Mouse (Mus musculus): ENCODE measurements at regions not wholly inside any gene's neighbourhood (a gene's known extent, or its start where the extent isn't known, plus 50 kb on each side); places are given as distances from the start of the nearest gene placed in this dataset.

DNA sequence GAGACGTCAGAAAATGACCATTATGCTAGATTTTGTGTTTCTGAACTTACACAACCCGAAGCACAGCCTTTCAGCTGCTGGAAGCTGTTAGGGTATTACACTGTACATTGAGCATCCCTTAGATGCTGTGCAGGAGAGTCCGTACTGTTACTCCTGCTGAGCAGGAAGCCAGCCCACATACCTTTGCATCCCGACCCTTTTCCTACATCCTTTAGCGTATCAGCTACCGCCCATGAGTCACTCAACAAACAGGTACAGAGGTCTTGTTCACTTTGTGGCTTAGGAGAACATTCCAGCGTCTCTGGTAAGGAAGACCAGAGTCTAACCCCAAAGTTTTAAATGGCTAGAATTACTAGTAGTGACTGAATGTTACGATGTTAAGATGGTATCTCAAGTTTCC, 311.4 kb upstream of the Pitrm1 start:
- DNase-seq (ENCODE audit: extremely low spot score in 1 of 2, low spot score in 2 of 2): no peak
- intact Hi-C loops (cut with DNase I): no loop called here

DNA sequence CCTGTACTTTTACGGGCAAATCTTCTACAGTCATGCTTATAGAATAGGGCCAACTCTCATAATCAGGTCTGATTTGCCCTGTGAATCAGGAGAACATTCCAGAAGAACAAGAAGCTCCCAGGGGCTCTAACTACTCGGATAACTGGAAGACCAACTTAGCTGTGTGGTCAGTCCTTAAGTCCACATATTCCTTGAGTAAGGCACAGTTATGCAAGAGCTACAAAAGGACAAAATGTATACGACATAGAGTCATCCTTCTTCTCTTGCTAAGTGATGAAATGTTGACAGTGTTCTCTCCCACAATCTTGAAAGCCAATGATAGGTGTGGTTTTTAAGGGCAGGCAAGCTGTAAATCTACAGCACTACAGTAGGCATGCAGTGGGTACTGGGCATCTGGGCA, 310.7 kb upstream of the Pitrm1 start:
- DNase-seq (ENCODE audit: extremely low spot score in 1 of 2, low spot score in 2 of 2): no peak
- intact Hi-C loops (cut with DNase I): no loop called here

GRCm38 (mm10) chr13:6240855-6241254, 307.1 kb upstream of the Pitrm1 start:
- no peak for DNase-seq (ENCODE audit: extremely low spot score in 1 of 2, low spot score in 2 of 2)
- intact Hi-C loops (cut with DNase I): no loop called here

DNA sequence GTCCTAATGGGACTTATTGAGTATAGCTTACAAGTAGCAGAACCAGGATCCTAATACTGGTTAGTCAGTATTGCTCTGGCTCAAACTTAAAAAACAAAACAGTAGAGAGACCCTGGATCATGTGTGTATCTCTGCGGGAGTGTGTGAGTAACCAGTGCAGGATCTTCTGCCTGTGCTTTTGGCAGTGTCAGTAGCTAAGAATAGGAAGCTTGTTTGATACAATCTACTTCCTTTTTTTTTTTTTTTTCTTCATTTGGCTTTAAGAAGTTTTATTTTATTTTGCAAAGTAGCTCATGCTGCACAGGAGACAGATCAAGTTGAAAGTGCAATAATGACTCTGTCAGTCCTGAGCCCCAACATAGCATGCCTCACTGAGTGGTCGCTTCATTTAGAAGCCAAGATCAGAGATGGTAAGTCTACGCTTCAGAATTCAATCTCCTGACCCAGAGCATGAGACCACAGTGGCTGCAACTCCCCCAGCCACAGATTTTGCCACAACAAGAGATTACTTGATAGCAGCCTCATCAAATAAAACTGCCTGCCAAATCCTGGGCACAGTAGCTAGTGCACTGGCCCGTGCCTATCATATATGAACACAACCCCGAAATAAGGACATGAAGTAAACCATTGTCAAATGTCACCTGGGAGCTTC, 306.4 kb upstream of the Pitrm1 start:
- intact Hi-C loops (cut with DNase I): no loop called here
- no peak for DNase-seq (ENCODE audit: extremely low spot score in 1 of 2, low spot score in 2 of 2)

GRCm38 (mm10) chr13:6250106-6250505, 297.8 kb upstream of the Pitrm1 start:
- intact Hi-C loops (cut with DNase I): no loop called here
- DNase-seq (ENCODE audit: extremely low spot score in 1 of 2, low spot score in 2 of 2): no peak

DNA sequence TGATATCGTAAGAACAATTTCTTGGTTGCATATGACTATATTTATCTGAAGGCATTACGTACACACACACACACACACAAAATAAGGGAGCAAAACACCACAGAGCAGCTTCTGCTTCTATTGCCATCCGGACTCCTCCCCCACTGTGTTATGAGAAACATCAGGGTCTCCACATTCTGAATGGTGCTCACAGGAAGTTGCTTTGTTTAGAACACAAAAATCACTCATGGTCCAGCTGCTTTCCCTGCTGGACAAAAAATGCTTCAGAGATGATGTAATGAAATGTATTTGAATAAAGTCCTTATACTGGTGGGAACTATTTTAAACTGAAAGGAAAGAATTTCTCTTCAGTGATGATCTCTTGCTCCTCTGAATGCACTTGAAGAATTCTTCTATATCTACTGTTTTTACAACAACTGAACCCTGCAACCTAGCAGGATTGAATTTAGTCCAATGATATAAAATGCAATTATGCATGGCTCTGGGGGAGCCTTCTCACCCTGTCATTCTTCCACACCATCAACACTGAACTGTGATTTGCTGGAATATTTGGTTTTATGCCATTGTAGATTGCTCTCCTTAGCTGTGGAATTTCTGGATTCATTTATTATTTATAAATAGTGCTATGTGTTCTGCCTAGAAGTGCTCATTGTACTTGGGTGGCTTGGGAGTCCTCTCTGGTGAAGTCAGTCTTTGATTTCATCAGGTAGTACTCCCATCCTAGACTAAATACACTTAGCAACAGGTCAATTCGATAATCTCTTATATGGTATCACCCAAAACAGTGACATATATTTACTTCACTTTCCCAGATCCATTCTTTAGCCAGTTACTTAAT, 296.7 kb upstream of the Pitrm1 start:
- intact Hi-C loops (cut with DNase I): no loop called here
- peak; percentile 9 to 42 for DNase-seq (ENCODE audit: extremely low spot score in 1 of 2, low spot score in 2 of 2)

DNA sequence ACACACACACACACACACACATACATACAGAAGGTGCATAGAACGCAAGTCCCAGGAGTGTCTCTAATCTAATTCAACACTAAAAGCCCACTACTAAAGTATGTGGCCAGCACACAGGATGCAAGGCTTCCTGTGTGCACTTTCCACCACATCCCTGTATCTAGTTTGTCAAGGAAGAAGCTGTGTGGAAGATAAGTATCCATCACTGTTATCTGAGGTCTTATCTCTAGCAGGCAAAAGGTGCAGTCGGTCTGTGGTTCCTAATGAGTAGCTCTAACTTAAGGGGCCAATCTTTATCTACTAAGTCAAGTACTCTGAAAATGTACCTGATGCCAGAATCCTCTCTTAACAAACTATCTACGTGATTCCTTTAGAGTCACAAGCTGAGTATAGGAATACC, 295.8 kb upstream of the Pitrm1 start:
- intact Hi-C loops (cut with DNase I): no loop called here
- no peak for DNase-seq (ENCODE audit: extremely low spot score in 1 of 2, low spot score in 2 of 2)

- intact Hi-C loops (cut with DNase I): no loop called here
- DNase-seq (ENCODE audit: extremely low spot score in 1 of 2, low spot score in 2 of 2): no peak
Observed at GRCm38 (mm10) chr13:6255303-6255702, 292.6 kb upstream of the Pitrm1 start.

DNA sequence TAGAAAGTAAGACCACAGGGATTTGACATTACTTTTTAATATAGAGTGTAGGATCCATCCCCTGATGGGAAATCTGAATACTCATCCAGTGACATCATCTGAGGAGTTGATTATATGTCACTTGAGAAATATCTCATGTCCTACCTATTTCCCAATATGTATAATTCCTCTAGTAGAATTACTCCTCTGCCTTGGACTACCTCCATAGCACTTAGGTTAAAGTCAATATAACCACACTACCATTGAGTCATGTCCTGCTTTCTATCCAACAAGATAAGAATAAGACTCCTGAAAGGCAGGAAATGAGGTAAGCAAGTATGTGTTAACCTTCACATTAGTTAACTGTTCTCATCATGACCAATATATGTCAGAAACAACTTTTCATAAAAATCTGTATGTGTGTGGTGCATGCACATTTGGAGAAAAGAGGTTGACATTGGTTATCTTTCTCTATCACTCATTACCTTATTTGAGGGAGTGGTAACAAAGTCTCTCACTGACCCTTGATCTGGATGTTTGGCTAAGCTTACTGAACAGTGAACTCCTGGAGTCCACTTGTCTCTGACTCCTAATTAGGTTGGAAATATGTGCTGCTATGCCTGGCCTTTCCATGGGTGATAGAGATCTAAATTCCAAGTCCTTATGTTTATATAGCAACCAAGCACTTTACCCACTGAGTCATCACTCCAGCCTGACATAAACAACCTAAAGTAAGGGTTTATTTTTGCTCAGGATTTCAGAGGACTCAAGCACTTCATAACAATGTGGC, 292.0 kb upstream of the Pitrm1 start:
- intact Hi-C loops (cut with DNase I): no loop called here
- DNase-seq (ENCODE audit: extremely low spot score in 1 of 2, low spot score in 2 of 2): no peak

DNA sequence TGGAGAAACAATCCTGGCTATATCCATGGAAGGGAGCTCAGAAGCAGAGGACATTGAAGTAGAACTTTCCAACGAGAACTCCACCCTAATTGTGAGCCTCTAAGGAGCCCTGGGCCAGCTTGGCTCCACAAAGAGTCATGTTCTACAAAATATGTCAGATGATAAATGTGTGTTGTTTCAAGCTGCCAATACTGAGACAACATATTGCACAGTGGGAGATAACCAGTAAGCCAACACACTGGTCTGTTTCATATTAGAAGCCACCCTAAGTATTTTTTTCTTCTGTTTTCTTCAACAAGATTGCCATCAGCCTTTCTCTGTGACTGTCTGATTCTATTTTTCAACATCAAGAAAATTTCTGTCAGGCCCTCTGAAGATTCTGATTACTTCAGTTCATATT, 289.5 kb upstream of the Pitrm1 start:
- intact Hi-C loops (cut with DNase I): no loop called here
- DNase-seq (ENCODE audit: extremely low spot score in 1 of 2, low spot score in 2 of 2): no peak

DNA sequence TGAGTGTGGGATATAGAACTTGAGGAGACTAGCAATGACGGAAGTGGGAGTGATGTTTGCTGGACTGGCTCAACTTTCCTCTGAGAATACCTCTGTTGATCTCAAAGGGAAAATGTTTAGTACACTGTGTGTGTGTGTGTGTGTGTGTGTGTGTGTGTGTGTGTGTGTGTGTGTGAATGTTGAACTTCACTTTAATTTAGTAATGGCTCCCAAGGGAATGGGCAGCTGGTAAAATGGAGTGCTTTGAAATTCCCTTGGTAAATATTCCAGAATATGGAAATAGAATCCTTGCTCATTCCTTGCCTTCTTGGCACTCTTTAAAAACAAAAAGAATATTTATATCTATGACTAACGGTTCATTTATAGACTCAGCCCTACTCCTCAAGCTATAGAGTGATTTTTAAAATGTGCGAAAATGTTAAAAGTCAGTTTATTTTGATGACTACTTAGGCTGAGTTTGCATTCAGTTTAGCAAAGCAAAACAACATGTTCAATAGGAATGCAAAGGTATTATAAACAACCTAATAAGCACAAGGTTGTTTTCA, 287.6 kb upstream of the Pitrm1 start:
- DNase-seq (ENCODE audit: extremely low spot score in 1 of 2, low spot score in 2 of 2): no peak
- intact Hi-C loops (cut with DNase I): no loop called here

- no peak for DNase-seq (ENCODE audit: extremely low spot score in 1 of 2, low spot score in 2 of 2)
- intact Hi-C loops (cut with DNase I): no loop called here
Observed at GRCm38 (mm10) chr13:6261458-6261857, 286.5 kb upstream of the Pitrm1 start.

DNA sequence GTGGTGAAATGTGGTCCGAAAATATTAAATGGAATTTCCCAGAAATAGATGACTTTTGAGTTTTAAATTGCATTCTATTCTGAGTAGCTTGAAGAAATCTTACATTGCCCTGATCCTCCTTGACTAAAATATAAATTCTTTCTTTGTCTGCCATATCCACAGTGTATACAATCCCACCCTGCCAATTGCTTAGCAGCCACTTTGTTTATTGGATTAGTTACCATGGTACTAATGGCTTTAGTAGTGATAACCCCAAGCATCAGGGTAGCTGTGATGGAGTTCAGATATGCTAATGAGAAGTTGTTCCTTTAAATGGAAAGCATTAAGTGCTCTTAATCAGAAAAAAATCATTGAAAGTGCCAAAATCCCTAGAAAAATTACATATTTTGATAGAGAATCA, 277.4 kb upstream of the Pitrm1 start:
- intact Hi-C loops (cut with DNase I): no loop called here
- DNase-seq (ENCODE audit: extremely low spot score in 1 of 2, low spot score in 2 of 2): no peak

DNA sequence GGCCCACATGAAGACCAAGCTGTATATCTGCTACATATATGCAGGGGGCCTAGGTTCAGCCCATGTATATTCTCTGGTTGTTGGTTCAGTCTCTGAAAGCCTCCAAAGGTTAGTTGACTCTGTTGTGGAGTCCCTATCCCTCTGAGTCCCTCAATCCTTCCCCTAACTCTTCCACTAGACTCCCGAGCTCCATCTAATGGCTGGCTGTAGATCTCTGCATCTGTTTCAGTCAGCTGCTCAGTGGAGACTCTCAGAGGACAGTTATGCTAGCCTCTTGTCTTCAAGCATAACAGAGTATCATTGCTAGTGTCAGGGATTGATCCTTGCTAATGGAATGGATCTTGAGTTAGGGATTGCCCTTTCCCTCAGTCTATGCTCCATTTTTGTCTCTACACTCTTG, 275.0 kb upstream of the Pitrm1 start:
- intact Hi-C loops (cut with DNase I): no loop called here
- DNase-seq (ENCODE audit: extremely low spot score in 1 of 2, low spot score in 2 of 2): no peak

- intact Hi-C loops (cut with DNase I): no loop called here
- DNase-seq (ENCODE audit: extremely low spot score in 1 of 2, low spot score in 2 of 2): no peak
Observed at GRCm38 (mm10) chr13:6280073-6280472, 267.9 kb upstream of the Pitrm1 start.

DNA sequence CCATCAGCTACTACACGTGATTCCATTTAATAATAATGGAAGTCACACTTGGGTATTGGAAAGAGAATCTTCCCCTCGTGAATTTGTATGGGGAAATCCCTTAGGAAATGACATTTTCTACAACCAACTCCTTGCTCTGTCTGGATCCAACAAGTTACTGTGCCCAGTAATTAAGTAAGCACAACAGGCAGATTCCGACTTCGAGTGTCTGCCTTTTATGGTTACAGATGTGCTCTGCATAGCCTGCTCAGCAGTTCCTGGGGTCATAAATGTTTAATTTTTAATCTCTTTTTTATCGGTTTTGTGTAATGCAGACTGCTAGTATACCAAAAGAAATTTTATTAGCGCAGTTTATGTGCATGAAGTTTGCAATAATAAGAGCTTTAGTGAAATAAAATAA, 259.8 kb upstream of the Pitrm1 start:
- intact Hi-C loops (cut with DNase I): no loop called here
- DNase-seq (ENCODE audit: extremely low spot score in 1 of 2, low spot score in 2 of 2): no peak

- intact Hi-C loops (cut with DNase I): no loop called here
- no peak for DNase-seq (ENCODE audit: extremely low spot score in 1 of 2, low spot score in 2 of 2)
Observed at GRCm38 (mm10) chr13:6292098-6292497, 255.9 kb upstream of the Pitrm1 start.

DNA sequence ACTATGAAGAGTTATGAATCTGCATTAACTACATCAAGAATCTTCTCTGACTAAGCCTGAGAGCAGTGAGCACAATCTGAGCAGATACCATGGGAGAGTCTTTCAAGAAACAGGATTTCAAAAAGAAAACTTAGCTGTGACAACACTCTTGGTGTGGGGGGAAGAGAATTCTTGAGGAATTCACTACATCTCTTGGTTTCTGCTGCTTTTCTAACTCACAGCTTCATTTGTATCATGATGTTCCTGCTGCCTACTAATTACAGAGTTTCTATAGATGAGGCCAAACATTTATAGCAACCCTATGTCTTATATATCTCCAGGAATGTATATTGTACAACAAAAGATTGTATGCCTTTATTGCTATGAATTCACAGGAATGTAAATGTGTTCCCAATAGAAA, 242.2 kb upstream of the Pitrm1 start:
- DNase-seq (ENCODE audit: extremely low spot score in 1 of 2, low spot score in 2 of 2): no peak
- intact Hi-C loops (cut with DNase I): no loop called here

GRCm38 (mm10) chr13:6306616-6306988, 241.3 kb upstream of the Pitrm1 start:
- no peak for DNase-seq (ENCODE audit: extremely low spot score in 1 of 2, low spot score in 2 of 2)
- intact Hi-C loops (cut with DNase I): no loop called here
